Comparison of ENCODE assay signal across 8 mouse cellular contexts in genomic region chr19:23863959-23864358, GRCm38 (mm10).
DNase-seq lines count a peak whose midpoint lies in the region; ATAC-seq lines count a peak whose summit lies in the region.

No protein-coding gene starts in this region.

- no peak for ATAC-seq in megakaryocyte progenitor cell, adult 5-6 weeks (replicated peaks; ENCODE audit: poor library complexity)
- ATAC-seq in erythroid progenitor cell, adult 5-6 weeks (replicated peaks; ENCODE audit: low FRiP score, poor library complexity, severe bottlenecking), result no peak

- intact Hi-C loops in heart, postnatal 25 days (cut with DNase I), result loop anchor here (5.0 kb wide), 1 partner anchor 403 kb away; no protein-coding TSS in a partner anchor

- peak; percentile 22 for DNase-seq in adrenal gland, adult 2 months
- DNase-seq in adrenal gland, postnatal 4 days (ENCODE audit: low spot score in 2 of 2), result no peak
- DNase-seq in ovary, postnatal 14 days (ENCODE audit: low spot score), result peak; percentile 33
- DNase-seq in ovary, adult 18-20 months (ENCODE audit: low spot score), result no peak
- peak; percentile 45 for DNase-seq in heart, postnatal 25 days (ENCODE audit: low spot score)
- peak; percentile 16 for DNase-seq in lung, postnatal 25 days (ENCODE audit: low spot score)

Comparison
In these comparisons a context has a peak if more than half of its experiments do, and no peak if none do; other contexts are left out.
1. DNase-seq: peak in adrenal gland, adult 2 months (single experiment), ovary, postnatal 14 days (single experiment), heart, postnatal 25 days (single experiment) and lung, postnatal 25 days (single experiment); none in adrenal gland, postnatal 4 days (0 of 2) and ovary, adult 18-20 months (single experiment).